Mouse (Mus musculus) heart, adult 2 months (tissue): ENCODE measurements around the gene Fes. TPM values are rescaled to one million over a fixed set of nuclear protein-coding genes. Genes with fewer than 3 reads are reported as not detected.

Experiments used
- DNase-seq, 2 experiments: peaks; one replicate each; pipeline ENCODE4 v3.0.0; 2021
- H3K27ac ChIP-seq: fragments of 200-600 bp; 2 replicates; pipeline ENCODE4 v1.8.1; 2022
- H3K27me3 ChIP-seq: fragments of 200-500 bp; 2 replicates; pipeline ENCODE4 v1.6.1; 2012; ENCODE audit warnings: mild to moderate bottlenecking, low read length, inconsistent platforms, mixed read lengths; ENCODE audit not compliant: control insufficient read depth, insufficient read depth
- H3K36me3 ChIP-seq: fragments of 200-500 bp; 2 replicates; pipeline ENCODE4 v1.6.1; 2012; ENCODE audit warnings: low read length, inconsistent platforms; ENCODE audit not compliant: control insufficient read depth, insufficient read depth
- H3K4me1 ChIP-seq: fragments of 200-500 bp; 2 replicates; pipeline ENCODE4 v1.6.1; 2011; ENCODE audit warnings: low read length; ENCODE audit not compliant: control insufficient read depth, insufficient read depth
- H3K4me3 ChIP-seq: fragments of 200-600 bp; 2 replicates; pipeline ENCODE4 v1.8.1; 2022
- H3K79me2 ChIP-seq: fragments of 200-500 bp; replicated peaks from 2 replicates; pipeline ENCODE4 v1.6.1; 2012; ENCODE audit warnings: mild to moderate bottlenecking, inconsistent platforms, low read length, moderate library complexity, mixed read lengths; ENCODE audit not compliant: control insufficient read depth, insufficient read depth
- H3K9ac ChIP-seq: fragments of 200-500 bp; 2 replicates; pipeline ENCODE4 v1.6.1; 2012; ENCODE audit warnings: low read depth, mild to moderate bottlenecking, control low read depth, inconsistent platforms, low read length, mixed read lengths
- CTCF ChIP-seq: fragments of 200-600 bp; IDR thresholded peaks from 2 replicates; pipeline ENCODE4 v1.8.1; 2022; ENCODE audit warnings: antibody characterized with exemption, mild to moderate bottlenecking, moderate library complexity
- EP300 ChIP-seq: fragments of 200-500 bp; IDR thresholded peaks from 2 replicates; pipeline ENCODE4 v1.6.1; 2011; ENCODE audit warnings: low read depth, low read length, control low read depth; ENCODE audit not compliant: insufficient read depth
- POLR2A ChIP-seq: fragments of 200-500 bp; IDR thresholded peaks from 2 replicates; pipeline ENCODE4 v1.6.1; 2011; ENCODE audit warnings: mild to moderate bottlenecking, low read depth, low read length, control low read depth; ENCODE audit not compliant: insufficient read depth
- WGBS: fragments of 180-500 bp; shearing (Covaris S2); methylation state at CpG from one replicate; pipeline ENCODE4 v1.1.7; 2018; 5-methylcytosine and 5-hydroxymethylcytosine counted together
- intact Hi-C: fragments of 180-260 bp; cut with DNase I; formaldehyde crosslinking; loops from one replicate; pipeline ENCODE4 v1.15.1; 2025
- polyA plus RNA-seq: library from polyadenylated mRNA; depleted of rRNA; stranded (reverse); fragments of >200 nt; gene quantifications from 2 replicates; pipeline ENCODE4 v1.2.3, GENCODE M21; 2012
- total RNA-seq, 2 experiments: library from RNA; stranded (reverse); gene quantifications; 2 replicates each; pipeline ENCODE4 v1.2.3; 2021

The Fes gene
- total and polyA plus RNA-seq, 3 experiments: 8.9 to 15.4 (median 9.8) TPM

GRCm38 (mm10) chr7:80375376-80376039 lies 12.2 kb downstream of the Fes start:
- intact Hi-C loops: loop anchor here (5.0 kb wide), 1 partner anchor 233 kb away; no protein-coding TSS in a partner anchor

GRCm38 (mm10) chr7:80374733-80375132 lies 13.0 kb downstream of the Fes start:
- intact Hi-C loops: loop anchor here (5.0 kb wide), 1 partner anchor 232 kb away; no protein-coding TSS in a partner anchor
- no peaks in the 10 kb centered on the region for H3K79me2 ChIP-seq
- H3K27me3 ChIP-seq: no peaks in the 10 kb centered on the region
- H3K27ac ChIP-seq: no peak overlapping the region
- no peaks in the 10 kb centered on the region; the same call in 1 of the 2 replicates for H3K4me1 ChIP-seq
- WGBS: 93% methylated on average over 3 of the region's 3 CpGs
- DNase-seq: no peak
- H3K9ac ChIP-seq: no peak overlapping the region
- no peaks in the 10 kb centered on the region for H3K36me3 ChIP-seq
- TF ChIP-seq EP300 (no peak), POLR2A (no peak), CTCF (no peak)
- no peak overlapping the region for H3K4me3 ChIP-seq

More at GRCm38 (mm10) chr7:80375376-80376039, 12.2 kb downstream of the Fes start:
- DNase-seq: no peak
- 45% methylated on average over 9 of the region's 9 CpGs for WGBS
- Histone ChIP-seq H3K27ac (no peak overlapping the region), H3K4me3 (no peak overlapping the region), H3K4me1 (no peaks in the 10 kb centered on the region; the same call in 1 of the 2 replicates), H3K36me3 (no peaks in the 10 kb centered on the region), H3K9ac (no peak overlapping the region), H3K79me2 (no peaks in the 10 kb centered on the region), H3K27me3 (no peaks in the 10 kb centered on the region)
- TF ChIP-seq CTCF (no peak), POLR2A (no peak), EP300 (no peak)

- no peaks in the 10 kb centered on the region for H3K79me2 ChIP-seq
- H3K4me1 ChIP-seq: peaks cover 3% of the 10 kb centered on the region
- TF ChIP-seq CTCF (no peak), POLR2A (no peak), EP300 (no peak)
- no peak overlapping the region for H3K4me3 ChIP-seq
- no peaks in the 10 kb centered on the region for H3K36me3 ChIP-seq
- H3K27ac ChIP-seq: no peak overlapping the region
- H3K9ac ChIP-seq: no peak overlapping the region
- H3K27me3 ChIP-seq: no peaks in the 10 kb centered on the region
- intact Hi-C loops: no loop called here
- 59% methylated on average over 3 of the region's 3 CpGs for WGBS
- no peak for DNase-seq
These were observed 13.5 kb downstream of the Fes start for GRCm38 (mm10) chr7:80374280-80374679.

GRCm38 (mm10) chr7:80373850-80374249 lies 13.9 kb downstream of the Fes start:
- Histone ChIP-seq H3K9ac (no peak overlapping the region), H3K4me1 (peaks cover 7% of the 10 kb centered on the region), H3K36me3 (no peaks in the 10 kb centered on the region), H3K27me3 (no peaks in the 10 kb centered on the region), H3K4me3 (no peak overlapping the region), H3K27ac (no peak overlapping the region), H3K79me2 (no peaks in the 10 kb centered on the region)
- no peak for DNase-seq
- WGBS: 86% methylated on average over 12 of the region's 12 CpGs
- TF ChIP-seq CTCF: no peak
- TF ChIP-seq POLR2A: no peak
- no peak for TF ChIP-seq EP300
- intact Hi-C loops: no loop called here

- no peak for TF ChIP-seq EP300
- TF ChIP-seq CTCF: no peak
- TF ChIP-seq POLR2A: no peak
- H3K4me3 ChIP-seq: no peak overlapping the region
- H3K9ac ChIP-seq: no peak overlapping the region
- 77% methylated on average over 4 of the region's 4 CpGs for WGBS
- no peaks in the 10 kb centered on the region for H3K27me3 ChIP-seq
- peaks cover 9% of the 10 kb centered on the region for H3K4me1 ChIP-seq
- no peak overlapping the region for H3K27ac ChIP-seq
- H3K36me3 ChIP-seq: no peaks in the 10 kb centered on the region
- no peak for DNase-seq
- intact Hi-C loops: no loop called here
- H3K79me2 ChIP-seq: no peaks in the 10 kb centered on the region
These were observed 14.4 kb downstream of the Fes start for GRCm38 (mm10) chr7:80373352-80373751.

GRCm38 (mm10) chr7:80372667-80373066 lies 15.1 kb downstream of the Fes start:
- no peak for DNase-seq
- no peak overlapping the region for H3K27ac ChIP-seq

More at GRCm38 (mm10) chr7:80372667-80373066, 15.1 kb downstream of the Fes start:
- no peaks in the 10 kb centered on the region for H3K27me3 ChIP-seq
- no peak overlapping the region for H3K9ac ChIP-seq
- TF ChIP-seq EP300: no peak
- TF ChIP-seq CTCF: no peak
- TF ChIP-seq POLR2A: no peak
- no peak overlapping the region for H3K4me3 ChIP-seq
- WGBS: 52% methylated on average over 2 of the region's 2 CpGs
- H3K4me1 ChIP-seq: peaks cover 9% of the 10 kb centered on the region
- H3K36me3 ChIP-seq: no peaks in the 10 kb centered on the region
- intact Hi-C loops: no loop called here
- no peaks in the 10 kb centered on the region for H3K79me2 ChIP-seq
